Mouse (Mus musculus): ENCODE measurements around the gene Tmcc1. TPM values are rescaled to one million over a fixed set of nuclear protein-coding genes. Genes with fewer than 3 reads are reported as not detected.

Gene Tmcc1
- polyA plus RNA-seq, 1 experiment from 2014 or later: 4.0 TPM

GRCm38 (mm10) chr6:115990479-115990878 lies 202.8 kb downstream of the Tmcc1 start:
- TF ChIP-seq CTCF (IDR thresholded peaks at IDR 0.05; ENCODE audit: low read depth) (no peak), EP300 (IDR thresholded peaks at IDR 0.05; ENCODE audit: low read depth) (no peak)
- Histone ChIP-seq H3K27me3 (ENCODE audit: insufficient read depth, low read length) (peaks cover 35% of the 10 kb centered on the region), H3K36me3 (replicated peaks; ENCODE audit: insufficient read depth, low read length) (no peaks in the 10 kb centered on the region), H3K4me1 (ENCODE audit: insufficient read depth) (peaks cover 13% of the 10 kb centered on the region), H3K27ac (ENCODE audit: low read depth) (no peak overlapping the region), H3K9ac (replicated peaks) (no peak overlapping the region), H3K4me2 (ENCODE audit: low read depth, low read length) (peak overlapping the region; percentile 48), H3K4me3 (ENCODE audit: low read depth, low read length) (0 out of 2 replicates have a peak overlapping the region, but pooled peaks have one; percentile 57), H3K9me3 (ENCODE audit: low read length) (no peaks in the 10 kb centered on the region)
- no peak for DNase-seq
- WGBS (ENCODE audit: insufficient replicate concordance): 63% methylated on average over 9 of the region's 9 CpGs
- ATAC-seq: no peak

- H3K27ac ChIP-seq (ENCODE audit: low read depth): no peak overlapping the region
- H3K36me3 ChIP-seq (replicated peaks; ENCODE audit: insufficient read depth, low read length): no peaks in the 10 kb centered on the region
- peaks cover 13% of the 10 kb centered on the region for H3K4me1 ChIP-seq (ENCODE audit: insufficient read depth)
- no peak for TF ChIP-seq EP300 (IDR thresholded peaks at IDR 0.05; ENCODE audit: low read depth)
- TF ChIP-seq CTCF (IDR thresholded peaks at IDR 0.05; ENCODE audit: low read depth): no peak
- H3K27me3 ChIP-seq (ENCODE audit: insufficient read depth, low read length): peaks cover 35% of the 10 kb centered on the region
- no peak for ATAC-seq
- 85% methylated on average over 3 of the region's 3 CpGs for WGBS (ENCODE audit: insufficient replicate concordance)
- H3K9ac ChIP-seq (replicated peaks): no peak overlapping the region
- no peaks in the 10 kb centered on the region for H3K9me3 ChIP-seq (ENCODE audit: low read length)
- no peak overlapping the region for H3K4me3 ChIP-seq (ENCODE audit: low read depth, low read length)
- DNase-seq: no peak
- H3K4me2 ChIP-seq (ENCODE audit: low read depth, low read length): peak overlapping the region; percentile 19
Measured at GRCm38 (mm10) chr6:115990056-115990455, 203.2 kb downstream of the Tmcc1 start.

- 62% methylated on average over 4 of the region's 4 CpGs for WGBS (ENCODE audit: insufficient replicate concordance)
- Histone ChIP-seq H3K27ac (ENCODE audit: low read depth) (no peak overlapping the region), H3K27me3 (ENCODE audit: insufficient read depth, low read length) (peaks cover 35% of the 10 kb centered on the region), H3K9me3 (ENCODE audit: low read length) (no peaks in the 10 kb centered on the region), H3K4me2 (ENCODE audit: low read depth, low read length) (peak overlapping the region; percentile 19), H3K9ac (replicated peaks) (no peak overlapping the region), H3K36me3 (replicated peaks; ENCODE audit: insufficient read depth, low read length) (no peaks in the 10 kb centered on the region), H3K4me1 (ENCODE audit: insufficient read depth) (peaks cover 13% of the 10 kb centered on the region), H3K4me3 (ENCODE audit: low read depth, low read length) (no peak overlapping the region)
- TF ChIP-seq CTCF (IDR thresholded peaks at IDR 0.05; ENCODE audit: low read depth) (no peak), EP300 (IDR thresholded peaks at IDR 0.05; ENCODE audit: low read depth) (no peak)
- DNase-seq: no peak
- ATAC-seq: 0 out of 2 replicates have a peak, but pooled peaks have one; percentile 12
Measured at GRCm38 (mm10) chr6:115989607-115990006, 203.7 kb downstream of the Tmcc1 start.

GRCm38 (mm10) chr6:115989032-115989431 lies 204.3 kb downstream of the Tmcc1 start:
- Histone ChIP-seq H3K27me3 (ENCODE audit: insufficient read depth, low read length) (peaks cover 30% of the 10 kb centered on the region), H3K4me2 (ENCODE audit: low read depth, low read length) (peak overlapping the region; percentile 19; the same call in 1 of the 2 replicates), H3K4me1 (ENCODE audit: insufficient read depth) (peaks cover 10% of the 10 kb centered on the region), H3K27ac (ENCODE audit: low read depth) (no peak overlapping the region; the same call in 1 of the 2 replicates), H3K4me3 (ENCODE audit: low read depth, low read length) (no peak overlapping the region), H3K36me3 (replicated peaks; ENCODE audit: insufficient read depth, low read length) (no peaks in the 10 kb centered on the region), H3K9ac (replicated peaks) (no peak overlapping the region), H3K9me3 (ENCODE audit: low read length) (no peaks in the 10 kb centered on the region)
- 68% methylated on average over 5 of the region's 5 CpGs for WGBS (ENCODE audit: insufficient replicate concordance)
- DNase-seq (no peak), ATAC-seq (no peak)
- TF ChIP-seq EP300 (IDR thresholded peaks at IDR 0.05; ENCODE audit: low read depth) (no peak), CTCF (IDR thresholded peaks at IDR 0.05; ENCODE audit: low read depth) (no peak)

- ATAC-seq: no peak
- Histone ChIP-seq H3K4me2 (ENCODE audit: low read depth, low read length) (peak overlapping the region; percentile 32), H3K27ac (ENCODE audit: low read depth) (0 out of 2 replicates have a peak overlapping the region, but pooled peaks have one; percentile 40), H3K9ac (replicated peaks) (no peak overlapping the region), H3K4me3 (ENCODE audit: low read depth, low read length) (no peak overlapping the region), H3K9me3 (ENCODE audit: low read length) (no peaks in the 10 kb centered on the region), H3K36me3 (replicated peaks; ENCODE audit: insufficient read depth, low read length) (no peaks in the 10 kb centered on the region), H3K4me1 (ENCODE audit: insufficient read depth) (peaks cover 7% of the 10 kb centered on the region), H3K27me3 (ENCODE audit: insufficient read depth, low read length) (peaks cover 12% of the 10 kb centered on the region; the same call in 1 of the 2 replicates)
- no peak for TF ChIP-seq EP300 (IDR thresholded peaks at IDR 0.05; ENCODE audit: low read depth)
- TF ChIP-seq CTCF (IDR thresholded peaks at IDR 0.05; ENCODE audit: low read depth): no peak
- DNase-seq: no peak
- 42% methylated on average over 9 of the region's 9 CpGs for WGBS (ENCODE audit: insufficient replicate concordance)
Measured at GRCm38 (mm10) chr6:115987096-115987747, 206.1 kb downstream of the Tmcc1 start.

- Histone ChIP-seq H3K4me2 (ENCODE audit: low read depth, low read length) (peak overlapping the region; percentile 19; the same call in 1 of the 2 replicates), H3K4me1 (ENCODE audit: insufficient read depth) (peaks cover 3% of the 10 kb centered on the region; the same call in 1 of the 2 replicates), H3K4me3 (ENCODE audit: low read depth, low read length) (no peak overlapping the region), H3K27me3 (ENCODE audit: insufficient read depth, low read length) (peaks cover 6% of the 10 kb centered on the region; the same call in 1 of the 2 replicates), H3K9me3 (ENCODE audit: low read length) (no peaks in the 10 kb centered on the region), H3K9ac (replicated peaks) (no peak overlapping the region), H3K36me3 (replicated peaks; ENCODE audit: insufficient read depth, low read length) (no peaks in the 10 kb centered on the region), H3K27ac (ENCODE audit: low read depth) (0 out of 2 replicates have a peak overlapping the region, but pooled peaks have one; percentile 40)
- ATAC-seq (no peak; the same call in 1 of the 2 replicates), DNase-seq (no peak)
- TF ChIP-seq EP300 (IDR thresholded peaks at IDR 0.05; ENCODE audit: low read depth): no peak
- no peak for TF ChIP-seq CTCF (IDR thresholded peaks at IDR 0.05; ENCODE audit: low read depth)
- WGBS (ENCODE audit: insufficient replicate concordance): 63% methylated on average over 12 of the region's 12 CpGs
Measured at GRCm38 (mm10) chr6:115986472-115987095, 206.7 kb downstream of the Tmcc1 start.

All from liver, postnatal 0 days (tissue).